Mouse (Mus musculus) myocyte (in vitro differentiated cells): ENCODE results near the gene Tbc1d21. TPM values are rescaled to one million over a fixed set of nuclear protein-coding genes. Genes with fewer than 3 reads are reported as not detected.

Experiments used
- H3K27me3 ChIP-seq: one replicate; pipeline ENCODE4 v1.6.1; 2011; ENCODE audit not compliant: control insufficient read depth, insufficient read depth, insufficient read length
- H3K36me3 ChIP-seq: one replicate; pipeline ENCODE4 v1.6.1; 2011; ENCODE audit not compliant: control insufficient read depth, insufficient read depth
- H3K4me2 ChIP-seq: one replicate; pipeline ENCODE4 v1.6.1; 2011; ENCODE audit warnings: low read depth, control low read depth
- H3K4me3 ChIP-seq: one replicate; pipeline ENCODE4 v1.5.1; 2011; ENCODE audit warnings: mild to moderate bottlenecking, control low read depth, moderate library complexity
- H3K79me2 ChIP-seq: one replicate; pipeline ENCODE4 v1.6.1; 2011; ENCODE audit not compliant: control insufficient read depth, insufficient read depth
- H3ac ChIP-seq: one replicate; pipeline ENCODE4 v1.6.1; 2011; ENCODE audit not compliant: control insufficient read depth, insufficient read length
- CEBPB ChIP-seq: IDR thresholded peaks from 2 replicates; pipeline ENCODE4 v1.6.1; 2011; ENCODE audit warnings: mild to moderate bottlenecking, moderate library complexity; ENCODE audit not compliant: poor library complexity, insufficient read depth, severe bottlenecking
- E2F4 ChIP-seq: IDR thresholded peaks from one replicate; pipeline ENCODE4 v1.6.1; 2011; ENCODE audit warnings: mild to moderate bottlenecking, control low read depth, moderate library complexity; ENCODE audit not compliant: insufficient read depth
- MAX ChIP-seq: IDR thresholded peaks from one replicate; pipeline ENCODE4 v1.6.1; 2011; ENCODE audit warnings: low read depth, mild to moderate bottlenecking, control low read depth
- MYOD1 ChIP-seq, 3 experiments: IDR thresholded peaks; one replicate each; pipeline ENCODE4 v1.6.1; 2011; ENCODE audit warnings: control low read depth in 2 of 3, low read depth in 2 of 3, mild to moderate bottlenecking in 2 of 3, moderate library complexity in 1 of 3; ENCODE audit not compliant: insufficient read length in 2 of 3, control insufficient read depth in 1 of 3
- MYOG ChIP-seq, 3 experiments: IDR thresholded peaks; one replicate each; pipeline ENCODE4 v1.6.1; 2011; ENCODE audit warnings: control low read depth in 2 of 3, low read depth in 2 of 3, mild to moderate bottlenecking in 2 of 3; ENCODE audit not compliant: insufficient read length in 2 of 3, control insufficient read depth in 1 of 3, insufficient read depth in 1 of 3
- POLR2A ChIP-seq: IDR thresholded peaks from one replicate; pipeline ENCODE4 v1.6.1; 2011; ENCODE audit warnings: low read depth, mild to moderate bottlenecking, control low read depth, moderate library complexity; ENCODE audit not compliant: insufficient read length
- POLR2AphosphoS2 ChIP-seq: IDR thresholded peaks from one replicate; pipeline ENCODE4 v1.6.1; 2011; ENCODE audit warnings: low read depth, control low read depth; ENCODE audit not compliant: insufficient read length
- REST ChIP-seq: IDR thresholded peaks from one replicate; pipeline ENCODE4 v1.6.1; 2011; ENCODE audit warnings: mild to moderate bottlenecking, control low read depth, moderate library complexity; ENCODE audit not compliant: insufficient read depth, insufficient read length
- SRF ChIP-seq: IDR thresholded peaks from one replicate; pipeline ENCODE4 v1.6.1; 2011; ENCODE audit warnings: low read depth; ENCODE audit not compliant: control insufficient read depth, insufficient read length
- TCF12 ChIP-seq: IDR thresholded peaks from one replicate; pipeline ENCODE4 v1.6.1; 2011; ENCODE audit warnings: mild to moderate bottlenecking, control low read depth; ENCODE audit not compliant: poor library complexity, insufficient read depth, severe bottlenecking
- TCF3 ChIP-seq: IDR thresholded peaks from one replicate; pipeline ENCODE4 v1.6.1; 2011; ENCODE audit warnings: low read depth, control low read depth; ENCODE audit not compliant: insufficient read length
- USF1 ChIP-seq: IDR thresholded peaks from one replicate; pipeline ENCODE4 v1.6.1; 2011; ENCODE audit warnings: low read depth, mild to moderate bottlenecking, control low read depth, moderate library complexity
- polyA plus RNA-seq: library from polyadenylated mRNA; unstranded; fragments of >200 nt; fragmentation: generic; extraction: Trizol; gene quantifications from one replicate; pipeline ENCODE4 v1.2.1, GENCODE M21; 2012; ENCODE audit warnings: missing spikeins

Gene Tbc1d21
- polyA plus RNA-seq, 1 experiment: 0.32 TPM

DNA sequence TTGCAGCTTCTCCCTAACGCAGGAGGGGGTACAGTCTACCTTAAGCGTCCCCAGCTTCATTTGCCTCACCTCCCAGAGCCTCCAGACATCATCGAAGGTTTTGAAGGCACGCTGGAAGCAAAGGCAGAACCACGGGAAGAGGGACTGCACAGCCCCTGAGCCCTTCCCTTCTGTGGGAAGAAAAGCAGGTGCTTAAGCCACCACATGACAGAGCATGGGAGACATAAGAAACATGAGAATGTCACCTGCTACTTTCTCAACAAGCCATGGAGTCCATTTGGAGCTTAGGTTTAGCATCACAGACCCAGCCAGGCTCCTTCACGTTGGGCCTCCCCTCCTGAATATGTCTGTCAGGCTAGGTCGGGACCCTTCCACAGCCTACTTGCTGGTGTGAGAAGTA, 8.3 kb downstream of the Tbc1d21 start:
- no peaks in the 10 kb centered on the region for H3K27me3 ChIP-seq
- H3K36me3 ChIP-seq: no peaks in the 10 kb centered on the region
- peak overlapping the region; percentile 22 for H3K4me2 ChIP-seq
- H3K4me3 ChIP-seq: no peak overlapping the region
- no peaks in the 10 kb centered on the region for H3K79me2 ChIP-seq
- no peak for TF ChIP-seq MAX
- TF ChIP-seq TCF3: no peak
- peak in 2 of 3 experiments; percentile 9 to 52 for TF ChIP-seq MYOG (IDR thresholded peaks at IDR 0.05; ENCODE audit: control insufficient read depth in 1 of 3, insufficient read depth in 1 of 3, insufficient read length in 2 of 3, low read depth in 2 of 3)
- TF ChIP-seq MYOD1 (IDR thresholded peaks at IDR 0.05; ENCODE audit: control insufficient read depth in 1 of 3, insufficient read length in 2 of 3, low read depth in 2 of 3): peak in 2 of 3 experiments; percentile 59 to 72
- TF ChIP-seq SRF: no peak
- peak; percentile 46 for TF ChIP-seq TCF12
- no peak overlapping the region for H3ac ChIP-seq

DNA sequence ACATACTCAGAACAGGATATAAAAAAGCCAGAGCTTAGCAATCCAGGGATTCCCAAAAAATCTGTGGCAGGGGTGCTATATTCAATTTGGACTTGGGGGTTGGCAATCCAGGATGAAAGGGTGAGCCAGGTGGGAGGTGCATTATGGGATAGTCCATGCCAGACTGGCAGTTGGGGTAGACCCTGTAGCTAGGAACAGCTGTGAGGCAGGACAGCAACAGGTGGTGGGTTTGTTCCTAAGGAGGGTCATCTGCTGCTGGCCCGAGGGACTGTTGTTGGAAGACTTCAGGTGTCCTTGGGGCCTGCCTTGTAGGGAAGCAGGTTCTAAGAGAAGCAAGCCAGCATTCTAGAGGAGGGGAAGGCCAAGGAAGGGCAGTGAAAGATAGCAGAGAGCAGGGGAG, 8.9 kb downstream of the Tbc1d21 start:
- H3K4me2 ChIP-seq: no peak overlapping the region
- H3K36me3 ChIP-seq: no peaks in the 10 kb centered on the region
- H3K27me3 ChIP-seq: no peaks in the 10 kb centered on the region
- TF ChIP-seq POLR2A (no peak), SRF (no peak), TCF12 (peak; percentile 63), TCF3 (peak; percentile 53), CEBPB (no peak), MYOG (IDR thresholded peaks at IDR 0.05; ENCODE audit: control insufficient read depth in 1 of 3, insufficient read depth in 1 of 3, insufficient read length in 2 of 3, low read depth in 2 of 3) (peak; percentile 37 to 88 (median 59)), POLR2AphosphoS2 (no peak), USF1 (no peak), REST (no peak), E2F4 (no peak), MYOD1 (IDR thresholded peaks at IDR 0.05; ENCODE audit: control insufficient read depth in 1 of 3, insufficient read length in 2 of 3, low read depth in 2 of 3) (peak in 2 of 3 experiments; percentile 92 to 98), MAX (no peak)
- H3K4me3 ChIP-seq: no peak overlapping the region
- no peak overlapping the region for H3ac ChIP-seq
- H3K79me2 ChIP-seq: no peaks in the 10 kb centered on the region

DNA sequence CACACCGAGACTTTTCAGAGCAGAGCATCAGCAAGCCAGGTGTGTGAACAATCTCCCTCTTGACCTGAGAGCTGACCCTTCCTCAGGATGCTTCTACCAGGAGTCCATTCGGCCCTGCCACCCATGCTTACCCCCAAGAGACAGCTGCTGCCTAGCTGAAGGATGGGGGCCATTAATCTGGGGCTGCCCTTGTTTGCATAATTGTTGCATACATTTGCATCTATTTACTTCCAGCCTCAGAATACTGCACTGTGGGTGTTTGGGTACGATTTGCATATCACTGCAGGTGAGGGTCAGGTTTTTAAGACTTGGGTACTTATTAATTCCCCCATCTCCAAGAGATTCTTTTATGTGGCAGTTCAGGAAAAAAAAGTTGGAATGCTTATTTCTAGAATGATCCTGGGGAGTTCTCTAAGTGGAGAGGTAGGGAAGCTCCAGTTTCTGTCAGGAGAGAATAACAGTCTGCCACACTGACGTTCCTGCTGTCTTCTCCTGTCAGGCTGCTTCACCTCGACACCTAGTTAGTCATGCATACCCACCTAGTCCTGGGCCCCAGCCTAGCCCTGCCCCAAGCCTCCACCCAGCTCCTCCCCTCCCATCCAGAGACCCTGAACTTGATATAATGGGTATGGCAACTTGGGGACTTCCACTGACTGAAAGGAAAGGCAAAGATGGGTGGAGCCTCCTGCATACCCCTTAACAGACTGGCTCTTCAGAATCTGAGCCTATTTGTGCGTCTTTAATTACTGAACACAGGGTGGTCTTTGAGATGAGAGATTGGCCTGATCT, 14.8 kb downstream of the Tbc1d21 start:
- no peak overlapping the region for H3ac ChIP-seq
- H3K4me2 ChIP-seq: no peak overlapping the region
- H3K4me3 ChIP-seq: no peak overlapping the region
- no peaks in the 10 kb centered on the region for H3K27me3 ChIP-seq
- no peaks in the 10 kb centered on the region for H3K79me2 ChIP-seq
- H3K36me3 ChIP-seq: no peaks in the 10 kb centered on the region
- no peak for TF ChIP-seq MYOG (IDR thresholded peaks at IDR 0.05; ENCODE audit: control insufficient read depth in 1 of 3, insufficient read depth in 1 of 3, insufficient read length in 2 of 3, low read depth in 2 of 3)

DNA sequence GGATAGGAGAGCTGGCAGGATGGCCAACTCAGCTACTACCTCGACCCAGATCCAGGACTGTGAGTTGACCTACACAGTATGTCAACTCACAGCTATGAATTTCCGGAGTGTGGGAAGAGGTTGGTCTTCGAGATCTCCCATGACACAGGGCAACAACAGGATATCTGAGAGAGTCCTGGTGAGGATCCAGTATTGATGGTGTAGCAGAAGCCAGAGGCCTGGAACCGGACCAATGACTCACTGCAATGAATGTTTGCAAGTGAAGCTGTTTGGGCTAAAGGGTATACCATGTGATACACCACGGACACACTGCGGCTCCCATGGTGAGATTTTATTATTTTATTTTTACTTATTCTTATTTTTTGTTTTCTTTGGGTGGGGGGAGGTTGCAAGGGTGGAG, 15.6 kb downstream of the Tbc1d21 start:
- Histone ChIP-seq H3K36me3 (no peaks in the 10 kb centered on the region), H3K27me3 (no peaks in the 10 kb centered on the region), H3K79me2 (no peaks in the 10 kb centered on the region), H3K4me2 (no peak overlapping the region), H3K4me3 (no peak overlapping the region), H3ac (no peak overlapping the region)
- TF ChIP-seq POLR2AphosphoS2 (no peak), MYOG (IDR thresholded peaks at IDR 0.05; ENCODE audit: control insufficient read depth in 1 of 3, insufficient read depth in 1 of 3, insufficient read length in 2 of 3, low read depth in 2 of 3) (no peak), TCF12 (no peak), POLR2A (no peak), MYOD1 (IDR thresholded peaks at IDR 0.05; ENCODE audit: control insufficient read depth in 1 of 3, insufficient read length in 2 of 3, low read depth in 2 of 3) (no peak), SRF (no peak), USF1 (no peak)

DNA sequence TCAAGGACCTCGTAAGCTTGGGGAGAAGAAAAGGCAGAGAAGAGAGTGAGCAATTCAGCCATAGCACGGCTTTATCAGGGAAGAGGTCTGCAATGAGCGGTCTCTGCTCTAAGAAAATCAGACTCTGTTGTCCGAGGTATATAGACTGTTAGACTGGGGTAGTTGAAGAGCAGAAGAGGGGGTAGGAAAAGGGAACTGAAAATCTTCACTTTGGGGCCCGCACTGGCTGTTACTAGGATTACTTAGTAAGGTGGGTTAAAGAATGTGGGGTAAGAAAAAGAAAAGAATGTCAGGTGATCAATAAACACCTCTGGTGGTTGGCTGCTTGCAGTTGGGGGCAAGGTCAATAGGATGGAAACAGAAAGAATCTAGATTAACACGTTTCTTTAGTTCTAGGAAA, 17.0 kb downstream of the Tbc1d21 start:
- no peaks in the 10 kb centered on the region for H3K79me2 ChIP-seq
- H3K4me2 ChIP-seq: no peak overlapping the region
- H3ac ChIP-seq: no peak overlapping the region
- H3K4me3 ChIP-seq: no peak overlapping the region
- no peak for TF ChIP-seq TCF12
- TF ChIP-seq MYOG (IDR thresholded peaks at IDR 0.05; ENCODE audit: control insufficient read depth in 1 of 3, insufficient read depth in 1 of 3, insufficient read length in 2 of 3, low read depth in 2 of 3): no peak
- no peak for TF ChIP-seq POLR2AphosphoS2
- TF ChIP-seq USF1: no peak
- TF ChIP-seq REST: no peak
- TF ChIP-seq E2F4: no peak
- TF ChIP-seq SRF: no peak
- TF ChIP-seq POLR2A: no peak
- TF ChIP-seq TCF3: no peak
- TF ChIP-seq CEBPB: no peak
- TF ChIP-seq MYOD1 (IDR thresholded peaks at IDR 0.05; ENCODE audit: control insufficient read depth in 1 of 3, insufficient read length in 2 of 3, low read depth in 2 of 3): no peak
- TF ChIP-seq MAX: no peak
- no peaks in the 10 kb centered on the region for H3K36me3 ChIP-seq
- no peaks in the 10 kb centered on the region for H3K27me3 ChIP-seq
